Mouse (Mus musculus) embryonic facial prominence, embryonic 11.5 days (tissue): ENCODE measurements at regions not wholly inside any gene's neighbourhood (a gene's known extent, or its start where the extent isn't known, plus 50 kb on each side); places are given as distances from the start of the nearest gene placed in this dataset.

Experiments
- ATAC-seq: fragments of 200-750 bp; cut with Nextera tagmentation; replicated peaks from 2 replicates; pipeline ENCODE4 v1.8.0; 2017; ENCODE audit warnings: low read depth; ENCODE audit not compliant: insufficient number of reproducible peaks, low FRiP score, low TSS enrichment
- DNase-seq: peaks from one replicate; pipeline ENCODE4 v3.0.0-alpha.2; 2015; ENCODE audit warnings: low spot score
- H3K27ac ChIP-seq: fragments of 300-500 bp; sonication (generic); replicated peaks from 2 replicates; pipeline ENCODE4 v1.5.1; 2014; ENCODE audit warnings: mild to moderate bottlenecking, low read depth, low read length, control low read depth
- H3K27me3 ChIP-seq: fragments of 300-500 bp; sonication (generic); 2 replicates; pipeline ENCODE4 v1.6.1; 2014; ENCODE audit warnings: mild to moderate bottlenecking, low read length, moderate library complexity, mixed read lengths; ENCODE audit not compliant: control insufficient read depth, insufficient read depth
- H3K36me3 ChIP-seq: fragments of 300-500 bp; sonication (generic); replicated peaks from 2 replicates; pipeline ENCODE4 v1.6.1; 2014; ENCODE audit warnings: low read depth, mild to moderate bottlenecking, low read length, moderate library complexity, mixed read lengths; ENCODE audit not compliant: control insufficient read depth, insufficient read depth
- H3K4me1 ChIP-seq: fragments of 300-500 bp; sonication (generic); 2 replicates; pipeline ENCODE4 v1.6.1; 2014; ENCODE audit warnings: low read length, mixed read lengths; ENCODE audit not compliant: control insufficient read depth, insufficient read depth
- H3K4me2 ChIP-seq: fragments of 300-500 bp; sonication (generic); 2 replicates; pipeline ENCODE4 v1.6.1; 2014; ENCODE audit warnings: low read depth, mild to moderate bottlenecking, control low read depth, low read length, moderate library complexity
- H3K4me3 ChIP-seq: fragments of 300-500 bp; sonication (generic); 2 replicates; pipeline ENCODE4 v1.5.1; 2014; ENCODE audit warnings: low read depth, low read length, control low read depth
- H3K9ac ChIP-seq: fragments of 300-500 bp; sonication (generic); replicated peaks from 2 replicates; pipeline ENCODE4 v1.6.1; 2014; ENCODE audit warnings: mild to moderate bottlenecking, control low read depth, low read length
- H3K9me3 ChIP-seq: fragments of 300-500 bp; sonication (generic); replicated peaks from 2 replicates; pipeline ENCODE4 v1.6.1; 2016; ENCODE audit warnings: mild to moderate bottlenecking, low read length, inconsistent platforms, mixed read lengths; ENCODE audit not compliant: control insufficient read depth
- WGBS: fragments of 180-500 bp; shearing (Covaris S2); extraction: QIAGEN DNeasy Blood & Tissue Kit; methylation state at CpG from one replicate; pipeline ENCODE4 v1.1.7; 2014; 5-methylcytosine and 5-hydroxymethylcytosine counted together

DNA sequence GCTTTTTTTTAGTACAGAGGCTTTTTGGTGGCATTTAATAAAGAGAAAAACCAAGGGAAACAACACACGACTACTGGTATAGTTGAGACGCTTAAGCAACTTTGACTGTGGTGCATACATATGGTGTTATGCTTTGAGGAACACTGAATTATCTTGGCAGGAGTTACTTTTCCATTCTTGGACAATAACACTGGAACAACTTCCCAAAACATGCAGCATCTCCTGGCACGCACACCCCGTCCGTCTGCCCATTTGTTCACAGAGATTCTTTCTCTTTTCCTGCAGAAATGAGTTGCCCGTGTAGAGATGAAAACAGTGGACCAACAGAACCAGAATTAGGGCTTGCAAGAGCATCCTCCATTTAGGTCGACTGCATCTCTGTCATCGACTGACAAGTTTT, 544.7 kb downstream of the Arl4a start:
- Histone ChIP-seq H3K4me2 (no peak overlapping the region), H3K4me3 (no peak overlapping the region), H3K27me3 (no peaks in the 10 kb centered on the region), H3K9ac (no peak overlapping the region), H3K9me3 (no peaks in the 10 kb centered on the region), H3K4me1 (no peaks in the 10 kb centered on the region), H3K27ac (no peak overlapping the region), H3K36me3 (no peaks in the 10 kb centered on the region)
- ATAC-seq (no peak), DNase-seq (no peak)
- WGBS, result 89% methylated on average over 8 of the region's 8 CpGs

DNA sequence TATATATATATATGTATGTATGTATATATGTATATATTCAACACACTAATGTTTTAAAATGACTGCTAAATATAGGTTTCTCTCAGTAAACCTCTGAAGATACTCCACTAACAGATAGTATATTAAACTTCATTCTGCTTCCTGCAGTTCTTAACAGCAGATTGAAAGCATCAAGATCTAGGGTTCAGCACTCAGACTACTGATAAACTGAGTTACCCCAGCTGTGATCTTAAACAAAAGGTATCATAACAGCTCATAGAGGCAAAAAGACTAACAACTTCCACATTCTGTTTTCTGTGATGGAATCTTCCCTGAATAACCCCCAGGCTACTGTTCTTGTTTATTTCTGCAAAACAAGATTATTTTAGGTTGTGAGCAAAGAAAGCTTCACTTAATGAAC, 564.8 kb downstream of the Arl4a start:
- H3K4me3 ChIP-seq, result no peak overlapping the region
- H3K4me1 ChIP-seq, result no peaks in the 10 kb centered on the region
- ATAC-seq (no peak), DNase-seq (no peak)
- H3K4me2 ChIP-seq, result no peak overlapping the region
- no peaks in the 10 kb centered on the region for H3K9me3 ChIP-seq
- H3K36me3 ChIP-seq, result no peaks in the 10 kb centered on the region
- H3K27ac ChIP-seq, result no peak overlapping the region
- H3K9ac ChIP-seq, result no peak overlapping the region
- no peaks in the 10 kb centered on the region for H3K27me3 ChIP-seq
